Mouse (Mus musculus): ENCODE data around the gene Cntnap5a. TPM values are rescaled to one million over a fixed set of nuclear protein-coding genes. Genes with fewer than 3 reads are reported as not detected.
"Not testable (repeated sequence)": the region's sequence is repeated elsewhere in the genome, so short reads cannot be mapped to it uniquely, and the experiment has no call there.

Cntnap5a gene
- polyA plus RNA-seq, 1 experiment from 2014 or later, result 0.07 TPM

DNA sequence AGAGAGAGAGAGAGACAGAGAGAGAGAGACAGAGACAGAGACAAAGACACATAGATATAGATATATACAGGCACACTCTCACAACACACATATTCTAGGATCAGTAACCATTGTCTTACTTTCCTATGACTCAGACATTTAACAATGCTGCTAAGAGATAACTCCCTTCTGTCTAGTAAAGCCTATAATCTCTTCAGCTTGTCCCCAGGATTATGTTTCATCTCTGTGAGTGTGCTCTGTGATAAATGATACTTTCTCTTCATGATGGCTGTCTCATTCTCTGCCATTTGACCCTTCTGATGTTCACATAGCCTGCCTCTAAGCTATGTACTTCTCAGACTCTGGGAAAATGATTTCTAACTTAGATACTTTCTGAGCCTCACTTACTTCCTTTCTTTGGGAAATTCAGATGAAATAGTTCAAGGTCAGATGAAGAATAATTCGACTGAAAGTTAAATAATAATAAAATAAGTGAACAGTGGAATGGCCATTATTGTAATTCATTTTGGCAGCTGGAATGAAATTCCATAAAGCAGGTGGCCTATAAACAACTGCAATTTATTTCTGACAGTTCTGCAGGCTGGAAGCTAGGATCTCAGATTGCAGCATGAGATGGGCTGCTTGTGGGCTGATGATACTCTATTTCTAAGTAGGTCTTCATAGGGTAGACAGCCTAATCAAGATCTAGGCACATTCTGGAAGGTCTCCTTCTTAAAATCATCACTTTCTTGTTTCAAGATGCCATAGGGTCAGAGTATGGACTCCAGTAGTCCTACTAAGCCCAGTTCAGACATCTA lies 444.1 kb downstream of the Cntnap5a start:
- no peaks in the 10 kb centered on the region for H3K36me3 ChIP-seq (ENCODE audit: control insufficient read depth, insufficient read depth, low read length)
- no peak for ATAC-seq
- no peak overlapping the region for H3K4me3 ChIP-seq (ENCODE audit: low read length)
- no peaks in the 10 kb centered on the region for H3K27me3 ChIP-seq (replicated peaks; ENCODE audit: control insufficient read depth, insufficient read depth, low read length)
- no peaks in the 10 kb centered on the region for H3K4me1 ChIP-seq (ENCODE audit: control insufficient read depth, insufficient read depth, low read length)
- no peak overlapping the region for H3K4me2 ChIP-seq (ENCODE audit: low read depth, low read length)
- H3K27ac ChIP-seq (ENCODE audit: low read length), result no peak overlapping the region
- no peak overlapping the region for H3K9ac ChIP-seq (ENCODE audit: low read depth, low read length)
- WGBS, result 42% methylated on average over 1 of the region's 1 CpGs
- H3K9me3 ChIP-seq (ENCODE audit: control insufficient read depth, low read length), result no peaks in the 10 kb centered on the region

DNA sequence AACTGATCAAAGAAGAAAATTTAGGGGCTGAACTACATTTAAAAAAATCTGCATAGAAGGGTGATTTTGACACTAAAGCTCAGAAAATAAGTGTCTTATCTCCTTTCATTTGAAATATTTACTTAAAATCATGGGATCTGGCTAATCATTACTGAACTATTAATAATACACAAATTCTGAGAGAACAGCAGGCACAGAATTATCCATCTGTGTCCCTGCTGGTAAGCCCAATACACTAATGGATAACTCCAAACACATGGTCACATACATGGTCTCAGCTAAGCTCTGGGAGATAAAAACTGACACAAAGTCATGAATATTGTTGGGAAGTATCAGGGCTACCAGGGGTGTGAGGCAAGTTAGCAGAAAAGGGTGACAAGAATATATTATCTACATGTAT lies 447.9 kb downstream of the Cntnap5a start:
- H3K4me3 ChIP-seq (ENCODE audit: low read length), result no peak overlapping the region
- H3K9ac ChIP-seq (ENCODE audit: low read depth, low read length), result no peak overlapping the region
- no peaks in the 10 kb centered on the region for H3K27me3 ChIP-seq (replicated peaks; ENCODE audit: control insufficient read depth, insufficient read depth, low read length)
- no peak overlapping the region for H3K4me2 ChIP-seq (ENCODE audit: low read depth, low read length)
- ATAC-seq, result no peak
- no peak overlapping the region for H3K27ac ChIP-seq (ENCODE audit: low read length)
- H3K4me1 ChIP-seq (ENCODE audit: control insufficient read depth, insufficient read depth, low read length), result no peaks in the 10 kb centered on the region
- no peaks in the 10 kb centered on the region for H3K36me3 ChIP-seq (ENCODE audit: control insufficient read depth, insufficient read depth, low read length)
- no peaks in the 10 kb centered on the region for H3K9me3 ChIP-seq (ENCODE audit: control insufficient read depth, low read length)

DNA sequence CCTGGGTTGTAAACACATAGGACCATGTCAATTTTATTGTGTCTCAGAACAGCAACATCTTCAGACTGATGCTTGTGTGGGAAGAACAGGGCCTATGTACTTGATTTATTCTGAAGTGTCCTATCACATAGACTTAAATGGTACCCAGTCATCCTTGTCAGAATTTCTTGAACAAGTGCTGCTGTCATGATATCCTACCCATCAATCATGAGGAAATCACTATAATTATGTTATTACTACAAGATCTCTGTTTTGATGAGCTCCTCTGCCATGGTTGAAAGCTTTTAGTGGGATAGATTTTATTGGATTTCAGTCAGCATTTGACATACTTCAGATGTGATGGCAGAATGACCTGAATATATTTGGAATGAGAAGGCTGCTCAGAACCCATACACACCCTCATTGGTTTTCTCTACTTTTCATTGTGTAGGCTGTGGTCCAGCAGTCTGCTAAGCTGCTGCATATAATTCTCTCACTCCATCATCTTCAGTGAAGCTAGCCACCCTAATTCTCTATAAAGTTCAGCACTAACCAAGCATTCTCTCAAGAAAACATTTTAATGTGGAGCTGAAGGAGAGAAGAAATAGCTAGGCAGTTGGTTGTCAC lies 465.3 kb downstream of the Cntnap5a start:
- H3K9ac ChIP-seq (ENCODE audit: low read depth, low read length), result no peak overlapping the region
- no peak overlapping the region for H3K27ac ChIP-seq (ENCODE audit: low read length)
- no peaks in the 10 kb centered on the region for H3K4me1 ChIP-seq (ENCODE audit: control insufficient read depth, insufficient read depth, low read length)
- H3K9me3 ChIP-seq (ENCODE audit: control insufficient read depth, low read length), result no peaks in the 10 kb centered on the region
- H3K36me3 ChIP-seq (ENCODE audit: control insufficient read depth, insufficient read depth, low read length), result no peaks in the 10 kb centered on the region
- no peaks in the 10 kb centered on the region for H3K27me3 ChIP-seq (replicated peaks; ENCODE audit: control insufficient read depth, insufficient read depth, low read length)
- ATAC-seq, result no peak
- no peak overlapping the region for H3K4me3 ChIP-seq (ENCODE audit: low read length)
- H3K4me2 ChIP-seq (ENCODE audit: low read depth, low read length), result no peak overlapping the region

- no peaks in the 10 kb centered on the region for H3K4me1 ChIP-seq (ENCODE audit: control insufficient read depth, insufficient read depth, low read length)
- H3K9me3 ChIP-seq (ENCODE audit: control insufficient read depth, low read length), result no peaks in the 10 kb centered on the region
- no peak for ATAC-seq
- WGBS, result 85% methylated on average over 2 of the region's 2 CpGs
- H3K36me3 ChIP-seq (ENCODE audit: control insufficient read depth, insufficient read depth, low read length), result no peaks in the 10 kb centered on the region
- no peak overlapping the region for H3K4me3 ChIP-seq (ENCODE audit: low read length)
- H3K27ac ChIP-seq (ENCODE audit: low read length), result no peak overlapping the region
- no peak overlapping the region for H3K9ac ChIP-seq (ENCODE audit: low read depth, low read length)
- H3K4me2 ChIP-seq (ENCODE audit: low read depth, low read length), result no peak overlapping the region
- H3K27me3 ChIP-seq (replicated peaks; ENCODE audit: control insufficient read depth, insufficient read depth, low read length), result no peaks in the 10 kb centered on the region
Measured at GRCm38 (mm10) chr1:116184471-116184870, 499.9 kb downstream of the Cntnap5a start.

GRCm38 (mm10) chr1:116188142-116188541 lies 503.6 kb downstream of the Cntnap5a start:
- not testable (repeated sequence) for H3K4me1 ChIP-seq (ENCODE audit: control insufficient read depth, insufficient read depth, low read length); H3K9ac ChIP-seq (ENCODE audit: low read depth, low read length); H3K9me3 ChIP-seq (ENCODE audit: control insufficient read depth, low read length); ATAC-seq; H3K36me3 ChIP-seq (ENCODE audit: control insufficient read depth, insufficient read depth, low read length); H3K27me3 ChIP-seq (replicated peaks; ENCODE audit: control insufficient read depth, insufficient read depth, low read length); H3K4me3 ChIP-seq (ENCODE audit: low read length); H3K27ac ChIP-seq (ENCODE audit: low read length); H3K4me2 ChIP-seq (ENCODE audit: low read depth, low read length)
- WGBS, result 69% methylated on average over 1 of the region's 1 CpGs

DNA sequence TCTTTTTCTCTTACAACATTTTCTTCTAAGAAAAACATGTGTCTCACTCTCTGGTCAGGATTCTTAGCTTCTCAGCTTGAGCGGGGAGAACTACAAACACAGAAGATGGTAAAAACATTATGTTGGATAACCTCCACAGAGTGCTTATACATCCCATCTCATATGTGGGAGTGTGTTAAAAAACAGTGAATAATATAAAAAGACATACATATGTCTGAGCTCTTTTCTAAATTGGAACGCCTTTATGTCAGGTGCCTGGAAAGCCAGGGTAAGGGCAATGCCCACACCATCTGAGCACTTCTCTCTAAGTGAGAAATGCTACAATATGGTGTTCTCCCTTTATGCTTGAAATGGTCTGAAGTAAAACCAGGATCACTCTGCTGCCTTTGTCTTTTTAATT lies 507.7 kb downstream of the Cntnap5a start:
- no peak overlapping the region for H3K4me3 ChIP-seq (ENCODE audit: low read length)
- 88% methylated on average over 2 of the region's 2 CpGs for WGBS
- H3K4me2 ChIP-seq (ENCODE audit: low read depth, low read length), result no peak overlapping the region
- no peaks in the 10 kb centered on the region for H3K27me3 ChIP-seq (replicated peaks; ENCODE audit: control insufficient read depth, insufficient read depth, low read length)
- no peaks in the 10 kb centered on the region for H3K9me3 ChIP-seq (ENCODE audit: control insufficient read depth, low read length)
- no peaks in the 10 kb centered on the region for H3K36me3 ChIP-seq (ENCODE audit: control insufficient read depth, insufficient read depth, low read length)
- no peak for ATAC-seq
- H3K9ac ChIP-seq (ENCODE audit: low read depth, low read length), result no peak overlapping the region
- no peaks in the 10 kb centered on the region for H3K4me1 ChIP-seq (ENCODE audit: control insufficient read depth, insufficient read depth, low read length)
- H3K27ac ChIP-seq (ENCODE audit: low read length), result no peak overlapping the region

GRCm38 (mm10) chr1:116216883-116217282 lies 532.3 kb downstream of the Cntnap5a start:
- Histone ChIP-seq H3K27me3 (replicated peaks; ENCODE audit: control insufficient read depth, insufficient read depth, low read length) (no peaks in the 10 kb centered on the region), H3K4me2 (ENCODE audit: low read depth, low read length) (no peak overlapping the region), H3K4me1 (ENCODE audit: control insufficient read depth, insufficient read depth, low read length) (no peaks in the 10 kb centered on the region), H3K9me3 (ENCODE audit: control insufficient read depth, low read length) (no peaks in the 10 kb centered on the region), H3K9ac (ENCODE audit: low read depth, low read length) (no peak overlapping the region), H3K4me3 (ENCODE audit: low read length) (no peak overlapping the region), H3K36me3 (ENCODE audit: control insufficient read depth, insufficient read depth, low read length) (no peaks in the 10 kb centered on the region), H3K27ac (ENCODE audit: low read length) (no peak overlapping the region)
- no peak for ATAC-seq

DNA sequence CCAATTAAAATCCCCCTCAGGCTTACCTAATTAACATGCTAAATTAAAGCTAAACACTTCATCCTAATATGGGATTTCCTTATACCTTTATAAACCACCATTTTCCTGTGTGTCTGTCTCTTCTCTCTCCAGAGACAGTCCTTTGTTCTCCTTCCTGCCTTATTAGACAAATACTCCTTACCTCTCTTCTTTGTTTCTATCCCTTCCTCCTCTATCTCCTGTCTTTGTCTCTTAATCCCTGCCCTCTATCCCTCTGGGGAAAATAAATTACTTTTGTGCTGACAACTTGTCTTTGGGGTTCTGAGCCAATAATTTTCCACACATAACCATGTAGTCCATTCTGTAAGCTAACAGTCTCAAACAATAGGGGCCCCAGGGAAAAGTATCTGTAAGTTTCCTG lies 556.0 kb downstream of the Cntnap5a start:
- ATAC-seq, result no peak
- H3K9me3 ChIP-seq (ENCODE audit: control insufficient read depth, low read length), result no peaks in the 10 kb centered on the region

DNA sequence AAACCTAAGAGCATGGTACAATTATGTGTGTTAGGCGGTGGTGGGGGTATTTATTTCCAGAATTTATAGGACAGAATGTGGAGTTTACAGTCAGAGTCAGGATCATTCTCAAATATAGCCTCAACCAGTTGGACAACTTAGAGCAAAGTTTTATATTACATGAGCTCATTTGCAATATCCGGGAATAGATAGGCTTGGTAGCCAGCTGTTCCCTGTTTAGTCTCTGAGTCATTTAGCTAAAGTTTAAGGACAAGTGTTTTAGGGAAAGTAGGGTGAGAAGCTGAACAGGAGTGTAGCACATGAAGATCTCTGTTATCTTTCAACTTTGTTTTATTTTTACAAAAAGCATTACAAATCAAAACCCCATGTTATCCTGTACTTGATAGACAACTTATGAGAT lies 559.3 kb downstream of the Cntnap5a start:
- Histone ChIP-seq H3K36me3 (ENCODE audit: control insufficient read depth, insufficient read depth, low read length) (no peaks in the 10 kb centered on the region), H3K4me1 (ENCODE audit: control insufficient read depth, insufficient read depth, low read length) (no peaks in the 10 kb centered on the region), H3K4me2 (ENCODE audit: low read depth, low read length) (no peak overlapping the region), H3K9me3 (ENCODE audit: control insufficient read depth, low read length) (no peaks in the 10 kb centered on the region), H3K9ac (ENCODE audit: low read depth, low read length) (no peak overlapping the region), H3K27ac (ENCODE audit: low read length) (no peak overlapping the region), H3K4me3 (ENCODE audit: low read length) (no peak overlapping the region), H3K27me3 (replicated peaks; ENCODE audit: control insufficient read depth, insufficient read depth, low read length) (no peaks in the 10 kb centered on the region)
- 70% methylated on average over 2 of the region's 2 CpGs for WGBS
- ATAC-seq, result no peak

More for the DNA sequence above, 556.0 kb downstream of the Cntnap5a start:
- H3K36me3 ChIP-seq (ENCODE audit: control insufficient read depth, insufficient read depth, low read length), result no peaks in the 10 kb centered on the region
- no peaks in the 10 kb centered on the region for H3K27me3 ChIP-seq (replicated peaks; ENCODE audit: control insufficient read depth, insufficient read depth, low read length)
- H3K27ac ChIP-seq (ENCODE audit: low read length), result no peak overlapping the region
- H3K4me1 ChIP-seq (ENCODE audit: control insufficient read depth, insufficient read depth, low read length), result no peaks in the 10 kb centered on the region
- H3K9ac ChIP-seq (ENCODE audit: low read depth, low read length), result no peak overlapping the region
- H3K4me3 ChIP-seq (ENCODE audit: low read length), result no peak overlapping the region
- no peak overlapping the region for H3K4me2 ChIP-seq (ENCODE audit: low read depth, low read length)

DNA sequence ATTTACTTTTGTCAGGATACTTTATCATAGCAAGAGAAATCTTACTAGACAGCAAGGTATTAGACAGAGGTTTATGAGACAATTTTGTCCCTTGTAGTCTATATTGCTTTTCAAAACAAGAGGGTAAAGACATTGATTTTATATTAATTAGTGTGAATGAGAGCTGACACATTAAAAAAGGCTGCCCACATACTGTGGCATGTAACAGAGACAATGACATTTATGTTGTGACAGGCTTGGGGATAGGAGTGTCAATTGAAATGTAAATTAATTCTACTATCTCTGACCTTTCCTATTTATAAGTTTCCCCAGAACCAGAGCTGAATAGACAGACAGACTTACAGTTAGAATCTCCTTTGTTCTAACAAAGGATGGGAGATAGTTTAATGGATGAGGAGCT lies 596.6 kb downstream of the Cntnap5a start:
- Histone ChIP-seq H3K36me3 (ENCODE audit: control insufficient read depth, insufficient read depth, low read length) (no peaks in the 10 kb centered on the region), H3K9ac (ENCODE audit: low read depth, low read length) (no peak overlapping the region), H3K4me1 (ENCODE audit: control insufficient read depth, insufficient read depth, low read length) (no peaks in the 10 kb centered on the region), H3K27ac (ENCODE audit: low read length) (no peak overlapping the region), H3K9me3 (ENCODE audit: control insufficient read depth, low read length) (no peaks in the 10 kb centered on the region), H3K4me2 (ENCODE audit: low read depth, low read length) (no peak overlapping the region), H3K4me3 (ENCODE audit: low read length) (no peak overlapping the region), H3K27me3 (replicated peaks; ENCODE audit: control insufficient read depth, insufficient read depth, low read length) (no peaks in the 10 kb centered on the region)
- no peak for ATAC-seq
